Mouse (Mus musculus) MEL (cell line): ENCODE results near the gene Cxcr2. TPM values are rescaled to one million over a fixed set of nuclear protein-coding genes. Genes with fewer than 3 reads are reported as not detected.

Source experiments
- DNase-seq: peaks from one replicate; pipeline ENCODE4 v3.0.0; 2011; ENCODE audit warnings: low read depth, low spot score
- H3K27ac ChIP-seq: 2 replicates; pipeline ENCODE4 v1.5.1; 2012; ENCODE audit warnings: low read depth, mild to moderate bottlenecking, control low read depth, low read length, moderate library complexity; ENCODE audit not compliant: control insufficient read depth
- H3K27me3 ChIP-seq, 2 experiments: fragments of 150-350 bp in 1 of 2; sonication (generic) in 1 of 2; 2 replicates each; pipeline ENCODE4 v1.6.1; 2012; ENCODE audit warnings: low read length in 2 of 2, mild to moderate bottlenecking in 2 of 2, improper control_type of control experiment in 1 of 2, moderate library complexity in 1 of 2; ENCODE audit not compliant: insufficient read depth in 2 of 2, control insufficient read depth in 1 of 2
- H3K36me3 ChIP-seq, 2 experiments: 2 replicates each; pipeline ENCODE4 v1.6.1; 2012 to 2014; ENCODE audit warnings: low read length in 2 of 2, improper control_type of control experiment in 1 of 2, inconsistent platforms in 1 of 2, mild to moderate bottlenecking in 1 of 2; ENCODE audit not compliant: insufficient read depth in 2 of 2, control insufficient read depth in 1 of 2
- H3K4me1 ChIP-seq, 2 experiments: fragments of 150-350 bp in 1 of 2; sonication (generic) in 1 of 2; 2 replicates each; pipeline ENCODE4 v1.6.1; 2012; ENCODE audit warnings: low read length in 2 of 2, improper control_type of control experiment in 1 of 2, mild to moderate bottlenecking in 1 of 2; ENCODE audit not compliant: insufficient read depth in 2 of 2, control insufficient read depth in 1 of 2
- H3K4me3 ChIP-seq, 2 experiments: fragments of 150-350 bp in 1 of 2; sonication (generic) in 1 of 2; 2 replicates each; pipeline ENCODE4 v1.5.1; 2012; ENCODE audit warnings: low read depth in 2 of 2, low read length in 2 of 2, mild to moderate bottlenecking in 2 of 2, moderate library complexity in 2 of 2, control low read depth in 1 of 2, improper control_type of control experiment in 1 of 2; ENCODE audit not compliant: control insufficient read depth in 1 of 2, insufficient read depth in 1 of 2
- H3K79me2 ChIP-seq: 2 replicates; pipeline ENCODE4 v1.6.1; 2012; ENCODE audit warnings: mild to moderate bottlenecking, low read length, moderate library complexity; ENCODE audit not compliant: control insufficient read depth, poor library complexity, insufficient read depth
- H3K9ac ChIP-seq: 2 replicates; pipeline ENCODE4 v1.6.1; 2012; ENCODE audit warnings: low read depth, mild to moderate bottlenecking, control low read depth, low read length, moderate library complexity; ENCODE audit not compliant: control insufficient read depth, poor library complexity, severe bottlenecking
- H3K9me3 ChIP-seq: fragments of 150-350 bp; sonication (generic); replicated peaks from 2 replicates; pipeline ENCODE4 v1.6.1; 2012; ENCODE audit warnings: mild to moderate bottlenecking, low read length, improper control_type of control experiment, moderate library complexity; ENCODE audit not compliant: insufficient read depth
- BHLHE40 ChIP-seq: IDR thresholded peaks from 2 replicates; pipeline ENCODE4 v1.6.1; 2012; ENCODE audit warnings: low read depth, mild to moderate bottlenecking, inconsistent platforms, low read length, improper control_type of control experiment, borderline replicate concordance
- CHD1 ChIP-seq: IDR thresholded peaks from 2 replicates; pipeline ENCODE4 v1.6.1; 2012; ENCODE audit warnings: low read depth, mild to moderate bottlenecking, inconsistent platforms, low read length, improper control_type of control experiment
- CHD2 ChIP-seq: IDR thresholded peaks from 2 replicates; pipeline ENCODE4 v1.6.1; 2011; ENCODE audit warnings: low read length, improper control_type of control experiment
- CTCF ChIP-seq, 3 experiments: IDR thresholded peaks in 2 of 3; conservative IDR thresholded peaks in 1 of 3; 2 replicates each; pipeline ENCODE4 v1.5.1; 2011 to 2012; ENCODE audit warnings: low read length in 3 of 3, low read depth in 2 of 3, mild to moderate bottlenecking in 2 of 3, improper control_type of control experiment in 1 of 3, inconsistent platforms in 1 of 3, mixed read lengths in 1 of 3, moderate library complexity in 1 of 3; ENCODE audit not compliant: control insufficient read depth in 1 of 3, insufficient read depth in 1 of 3, poor library complexity in 1 of 3, severe bottlenecking in 1 of 3
- E2F4 ChIP-seq: IDR thresholded peaks from 2 replicates; pipeline ENCODE4 v1.6.1; 2011; ENCODE audit warnings: low read depth, low read length, improper control_type of control experiment, borderline replicate concordance
- EP300 ChIP-seq, 2 experiments: IDR thresholded peaks; 2 replicates each; pipeline ENCODE4 v1.6.1; 2011; ENCODE audit warnings: improper control_type of control experiment in 2 of 2, low read length in 2 of 2, low read depth in 1 of 2, mild to moderate bottlenecking in 1 of 2
- ETS1 ChIP-seq: IDR thresholded peaks from 2 replicates; pipeline ENCODE4 v1.6.1; 2012; ENCODE audit warnings: low read depth, mild to moderate bottlenecking, inconsistent platforms, low read length, improper control_type of control experiment, moderate library complexity
- GABPA ChIP-seq: IDR thresholded peaks from 2 replicates; pipeline ENCODE4 v1.6.1; 2012; ENCODE audit warnings: low read depth, mild to moderate bottlenecking, inconsistent platforms, low read length, improper control_type of control experiment, moderate library complexity
- GATA1 ChIP-seq: IDR thresholded peaks from 2 replicates; pipeline ENCODE4 v1.6.1; 2011; ENCODE audit warnings: low read depth, low read length, improper control_type of control experiment
- HCFC1 ChIP-seq: IDR thresholded peaks from 2 replicates; pipeline ENCODE4 v1.6.1; 2012; ENCODE audit warnings: low read depth, mild to moderate bottlenecking, inconsistent platforms, low read length, improper control_type of control experiment, moderate library complexity
- KAT2A ChIP-seq: conservative IDR thresholded peaks from 2 replicates; pipeline ENCODE4 v1.6.1; 2012; ENCODE audit warnings: low read depth, low read length, improper control_type of control experiment, inconsistent platforms
- MAFK ChIP-seq: IDR thresholded peaks from 2 replicates; pipeline ENCODE4 v1.6.1; 2011; ENCODE audit warnings: low read depth, mild to moderate bottlenecking, low read length, improper control_type of control experiment, borderline replicate concordance
- MAX ChIP-seq: IDR thresholded peaks from 2 replicates; pipeline ENCODE4 v1.6.1; 2011; ENCODE audit warnings: low read length, improper control_type of control experiment
- MAZ ChIP-seq: IDR thresholded peaks from 2 replicates; pipeline ENCODE4 v1.6.1; 2012; ENCODE audit warnings: low read depth, mild to moderate bottlenecking, inconsistent platforms, low read length, improper control_type of control experiment
- MEF2A ChIP-seq: IDR thresholded peaks from 2 replicates; pipeline ENCODE4 v1.6.1; 2014; ENCODE audit warnings: low read depth, mild to moderate bottlenecking, inconsistent platforms, low read length, improper control_type of control experiment; ENCODE audit not compliant: poor library complexity, insufficient replicate concordance, severe bottlenecking; ENCODE audit errors: extremely low read depth
- MXI1 ChIP-seq: IDR thresholded peaks from 2 replicates; pipeline ENCODE4 v1.6.1; 2011; ENCODE audit warnings: mild to moderate bottlenecking, low read depth, low read length, improper control_type of control experiment
- MYB ChIP-seq: IDR thresholded peaks from 2 replicates; pipeline ENCODE4 v1.6.1; 2011; ENCODE audit warnings: mild to moderate bottlenecking, low read depth, low read length, improper control_type of control experiment
- MYC ChIP-seq: IDR thresholded peaks from 2 replicates; pipeline ENCODE4 v1.6.1; 2011; ENCODE audit warnings: low read depth, mild to moderate bottlenecking, low read length, improper control_type of control experiment, moderate library complexity
- NRF1 ChIP-seq: IDR thresholded peaks from 2 replicates; pipeline ENCODE4 v1.6.1; 2014; ENCODE audit warnings: low read depth, mild to moderate bottlenecking, inconsistent platforms, low read length, improper control_type of control experiment, moderate library complexity; ENCODE audit not compliant: poor library complexity, insufficient read depth, severe bottlenecking
- POLR2A ChIP-seq, 2 experiments: IDR thresholded peaks; 2 replicates each; pipeline ENCODE4 v1.6.1; 2011 to 2012; ENCODE audit warnings: low read length in 2 of 2, mild to moderate bottlenecking in 2 of 2, control low read depth in 1 of 2, improper control_type of control experiment in 1 of 2, low read depth in 1 of 2, moderate library complexity in 1 of 2; ENCODE audit not compliant: control insufficient read depth in 1 of 2, insufficient read depth in 1 of 2, poor library complexity in 1 of 2
- POLR2AphosphoS2 ChIP-seq: IDR thresholded peaks from 2 replicates; pipeline ENCODE4 v1.6.1; 2011; ENCODE audit warnings: low read length, improper control_type of control experiment
- POLR2AphosphoS5 ChIP-seq: IDR thresholded peaks from 2 replicates; pipeline ENCODE4 v1.6.1; 2012; ENCODE audit warnings: low read depth, borderline replicate concordance, mild to moderate bottlenecking, inconsistent platforms, low read length, moderate library complexity, mixed read lengths
- RAD21 ChIP-seq: IDR thresholded peaks from 2 replicates; pipeline ENCODE4 v1.6.1; 2011; ENCODE audit warnings: mild to moderate bottlenecking, low read depth, low read length, improper control_type of control experiment
- SIN3A ChIP-seq: IDR thresholded peaks from 2 replicates; pipeline ENCODE4 v1.6.1; 2012; ENCODE audit warnings: low read length, improper control_type of control experiment, inconsistent platforms
- SMC3 ChIP-seq: IDR thresholded peaks from 2 replicates; pipeline ENCODE4 v1.6.1; 2011; ENCODE audit warnings: low read depth, low read length, improper control_type of control experiment
- TCF12 ChIP-seq: IDR thresholded peaks from 2 replicates; pipeline ENCODE4 v1.6.1; 2014; ENCODE audit warnings: low read depth, mild to moderate bottlenecking, inconsistent platforms, low read length, improper control_type of control experiment, moderate library complexity
- ZC3H11A ChIP-seq: IDR thresholded peaks from 2 replicates; pipeline ENCODE4 v1.6.1; 2012; ENCODE audit warnings: low read depth, mild to moderate bottlenecking, inconsistent platforms, low read length, improper control_type of control experiment
- ZKSCAN1 ChIP-seq: IDR thresholded peaks from 2 replicates; pipeline ENCODE4 v1.6.1; 2012; ENCODE audit warnings: low read depth, mild to moderate bottlenecking, inconsistent platforms, low read length, improper control_type of control experiment, moderate library complexity
- ZMIZ1 ChIP-seq: IDR thresholded peaks from 2 replicates; pipeline ENCODE4 v1.6.1; 2012; ENCODE audit warnings: low read depth, mild to moderate bottlenecking, inconsistent platforms, low read length, improper control_type of control experiment, moderate library complexity
- polyA plus RNA-seq, 2 experiments: library from polyadenylated mRNA; stranded (reverse) in 1 of 2; unstranded in 1 of 2; fragments of >175 nt in 1 of 2; fragments of >200 nt in 1 of 2; gene quantifications; 2 replicates each; pipeline versions ENCODE4 v1.2.1 to v1.2.4; 2012; ENCODE audit warnings: low replicate concordance in 2 of 2, low read depth in 1 of 2; ENCODE audit not compliant: insufficient read length in 2 of 2, insufficient read depth in 1 of 2, missing spikeins in 1 of 2
- total RNA-seq: library from RNA; depleted of rRNA; stranded (reverse); fragments of 300-350 nt; gene quantifications from 2 replicates; pipeline ENCODE4 v1.2.3, GENCODE M21; 2012

Gene Cxcr2
- total and polyA plus RNA-seq, 3 experiments, result 0.11 to 0.92 TPM; not detected in 1

- no peaks in the 10 kb centered on the region for H3K79me2 ChIP-seq
- H3K9me3 ChIP-seq, result no peaks in the 10 kb centered on the region
- H3K36me3 ChIP-seq, result 0 out of 4 replicates have a peak, but pooled peaks cover 0 to 3% of the 10 kb centered on the region in 2 experiments
- H3K27ac ChIP-seq, result no peak overlapping the region
- no peak overlapping the region for H3K9ac ChIP-seq
- H3K27me3 ChIP-seq, result no peaks in the 10 kb centered on the region
- H3K4me3 ChIP-seq, result no peak overlapping the region
- DNase-seq, result no peak
- H3K4me1 ChIP-seq, result peaks cover 0 to 10% of the 10 kb centered on the region in 2 experiments; a peak in 2 of 4 replicates
- no peak for TF ChIP-seq MXI1
- TF ChIP-seq POLR2AphosphoS2, result no peak
- TF ChIP-seq EP300 (IDR thresholded peaks at IDR 0.05; ENCODE audit: low read depth in 1 of 2, low read length in 2 of 2), result no peak
- TF ChIP-seq KAT2A, result no peak
- no peak for TF ChIP-seq NRF1
- TF ChIP-seq ZKSCAN1, result no peak
- TF ChIP-seq MYB, result no peak
- no peak for TF ChIP-seq MAX
- no peak for TF ChIP-seq MAZ
- no peak for TF ChIP-seq HCFC1
- no peak for TF ChIP-seq GATA1
- TF ChIP-seq BHLHE40, result no peak
- TF ChIP-seq MAFK, result no peak
- no peak for TF ChIP-seq CHD1
- TF ChIP-seq SIN3A, result no peak
- TF ChIP-seq MYC, result no peak
- no peak for TF ChIP-seq ETS1
These were observed 3.7 kb upstream of the Cxcr2 start for GRCm38 (mm10) chr1:74150101-74150500.

GRCm38 (mm10) chr1:74151091-74151490, 2.7 kb upstream of the Cxcr2 start:
- Histone ChIP-seq H3K27me3 (no peaks in the 10 kb centered on the region), H3K36me3 (0 out of 4 replicates have a peak, but pooled peaks cover 0 to 2% of the 10 kb centered on the region in 2 experiments), H3K27ac (no peak overlapping the region), H3K79me2 (no peaks in the 10 kb centered on the region), H3K9me3 (no peaks in the 10 kb centered on the region), H3K4me3 (no peak overlapping the region), H3K4me1 (peaks cover 0 to 10% of the 10 kb centered on the region in 2 experiments; a peak in 2 of 4 replicates), H3K9ac (no peak overlapping the region)
- no peak for DNase-seq
- TF ChIP-seq MEF2A, result no peak
- no peak for TF ChIP-seq ZMIZ1
- no peak for TF ChIP-seq TCF12
- TF ChIP-seq POLR2AphosphoS5, result no peak
- TF ChIP-seq MAZ, result no peak
- TF ChIP-seq POLR2A (IDR thresholded peaks at IDR 0.05; ENCODE audit: control insufficient read depth in 1 of 2, insufficient read depth in 1 of 2, low read depth in 1 of 2, low read length in 2 of 2, poor library complexity in 1 of 2), result no peak
- no peak for TF ChIP-seq CTCF (IDR thresholded peaks at IDR 0.05 in 2 of 3, conservative IDR thresholded peaks at IDR 0.05 in 1 of 3; ENCODE audit: control insufficient read depth in 1 of 3, insufficient read depth in 1 of 3, low read depth in 2 of 3, low read length in 3 of 3, poor library complexity in 1 of 3, severe bottlenecking in 1 of 3)
- no peak for TF ChIP-seq RAD21
- no peak for TF ChIP-seq HCFC1
- no peak for TF ChIP-seq SIN3A
- no peak for TF ChIP-seq MAX
- no peak for TF ChIP-seq SMC3
- no peak for TF ChIP-seq CHD2
- no peak for TF ChIP-seq ZC3H11A
- no peak for TF ChIP-seq GABPA
- no peak for TF ChIP-seq E2F4
